Mouse (Mus musculus): ENCODE results near the gene Wrb.

The Wrb gene

GRCm38 (mm10) chr16:96158511-96159080 is 13.4 kb downstream of the Wrb start:
- no peak for DNase-seq (ENCODE audit: low read depth, low spot score)

- DNase-seq (ENCODE audit: low read depth, low spot score), result peak; percentile 65
Observed at GRCm38 (mm10) chr16:96159091-96159731, 14.0 kb downstream of the Wrb start.

GRCm38 (mm10) chr16:96159794-96160346 is 14.7 kb downstream of the Wrb start:
- no peak for DNase-seq (ENCODE audit: low read depth, low spot score)

GRCm38 (mm10) chr16:96160927-96161326 is 15.7 kb downstream of the Wrb start:
- no peak for DNase-seq (ENCODE audit: low read depth, low spot score)

- DNase-seq (ENCODE audit: low read depth, low spot score), result no peak
Observed at GRCm38 (mm10) chr16:96161336-96161735, 16.1 kb downstream of the Wrb start.

- no peak for DNase-seq (ENCODE audit: low read depth, low spot score)
Observed at GRCm38 (mm10) chr16:96165723-96166264, 20.6 kb downstream of the Wrb start.

GRCm38 (mm10) chr16:96168837-96169236 is 23.6 kb downstream of the Wrb start:
- no peak for DNase-seq (ENCODE audit: low read depth, low spot score)

- DNase-seq (ENCODE audit: low read depth, low spot score), result no peak
Observed at GRCm38 (mm10) chr16:96173648-96174047, 28.4 kb downstream of the Wrb start.

GRCm38 (mm10) chr16:96175399-96175798 is 30.2 kb downstream of the Wrb start:
- no peak for DNase-seq (ENCODE audit: low read depth, low spot score)

GRCm38 (mm10) chr16:96179156-96179555 is 33.9 kb downstream of the Wrb start:
- no peak for DNase-seq (ENCODE audit: low read depth, low spot score)

GRCm38 (mm10) chr16:96187619-96188018 is 42.4 kb downstream of the Wrb start:
- no peak for DNase-seq (ENCODE audit: low read depth, low spot score)

GRCm38 (mm10) chr16:96191531-96192506 is 46.6 kb downstream of the Wrb start, which contains the start of gene Lca5l:
Gene Lca5l (minus strand): TSS chr16:96192271.
- peak; percentile 98 for DNase-seq (ENCODE audit: low read depth, low spot score)

- peak; percentile 40 for DNase-seq (ENCODE audit: low read depth, low spot score)
Observed at GRCm38 (mm10) chr16:96199913-96200701, 54.9 kb downstream of the Wrb start, which contains the start of gene Sh3bgr. Gene Sh3bgr (plus strand): TSS chr16:96200450.

- no peak for DNase-seq (ENCODE audit: low read depth, low spot score)
Observed at GRCm38 (mm10) chr16:96200702-96201028, 55.5 kb downstream of the Wrb start.

- DNase-seq (ENCODE audit: low read depth, low spot score), result no peak
Observed at GRCm38 (mm10) chr16:96201485-96202232, 56.5 kb downstream of the Wrb start.

Measured in forelimb bud, embryonic 11.5 days (tissue).